Mouse (Mus musculus) kidney, embryonic 16.5 days (tissue): Measurements from ENCODE around the gene Adad1. TPM values are rescaled to one million over a fixed set of nuclear protein-coding genes. Genes with fewer than 3 reads are reported as not detected.

ENCODE experiments used
- ATAC-seq: fragments of 200-750 bp; cut with Nextera tagmentation; 2 replicates; pipeline ENCODE4 v1.8.0; 2017; ENCODE audit warnings: moderate TSS enrichment; ENCODE audit not compliant: low FRiP score, low TSS enrichment
- H3K27ac ChIP-seq: fragments of 300-500 bp; sonication (generic); 2 replicates; pipeline ENCODE4 v1.5.1; 2014; ENCODE audit warnings: low read length
- H3K27me3 ChIP-seq: fragments of 300-500 bp; sonication (generic); 2 replicates; pipeline ENCODE4 v1.6.1; 2014; ENCODE audit warnings: low read length, control low read depth, mixed read lengths; ENCODE audit not compliant: insufficient read depth
- H3K36me3 ChIP-seq: fragments of 300-500 bp; sonication (generic); 2 replicates; pipeline ENCODE4 v1.6.1; 2014; ENCODE audit warnings: low read length, control low read depth, mixed read lengths; ENCODE audit not compliant: insufficient read depth
- H3K4me1 ChIP-seq: fragments of 300-500 bp; sonication (generic); 2 replicates; pipeline ENCODE4 v1.6.1; 2014; ENCODE audit warnings: low read length, control low read depth, mixed read lengths; ENCODE audit not compliant: insufficient read depth
- H3K4me2 ChIP-seq: fragments of 300-500 bp; sonication (generic); replicated peaks from 2 replicates; pipeline ENCODE4 v1.6.1; 2014; ENCODE audit warnings: low read depth, low read length
- H3K4me3 ChIP-seq: fragments of 300-500 bp; sonication (generic); 2 replicates; pipeline ENCODE4 v1.5.1; 2014; ENCODE audit warnings: mild to moderate bottlenecking, low read length
- H3K9ac ChIP-seq: fragments of 300-500 bp; sonication (generic); replicated peaks from 2 replicates; pipeline ENCODE4 v1.6.1; 2014; ENCODE audit warnings: low read length
- H3K9me3 ChIP-seq: fragments of 300-500 bp; sonication (generic); 2 replicates; pipeline ENCODE4 v1.6.1; 2016; ENCODE audit warnings: low read length, control low read depth
- WGBS: fragments of 180-500 bp; shearing (Covaris S2); extraction: QIAGEN DNeasy Blood & Tissue Kit; methylation state at CpG from one replicate; pipeline ENCODE4 v1.1.7; 2014; 5-methylcytosine and 5-hydroxymethylcytosine counted together
- polyA plus RNA-seq: library from polyadenylated mRNA; unstranded; fragments of >200 nt; fragmentation: Nextera tagmentation; extraction: Ambion mirVana; gene quantifications from 2 replicates; pipeline ENCODE4 v1.2.1, GENCODE M21; 2015

Adad1 gene
- polyA plus RNA-seq, 1 experiment from 2014 or later, result 0.17 TPM

- Histone ChIP-seq H3K4me2 (no peak overlapping the region), H3K27ac (no peak overlapping the region), H3K4me3 (no peak overlapping the region), H3K4me1 (no peaks in the 10 kb centered on the region), H3K27me3 (no peaks in the 10 kb centered on the region), H3K36me3 (no peaks in the 10 kb centered on the region), H3K9me3 (no peaks in the 10 kb centered on the region), H3K9ac (no peak overlapping the region)
- whole genome bisulfite sequencing, result 61% methylated on average over 7 of the region's 7 CpGs
- ATAC-seq, result 0 out of 2 replicates have a peak, but pooled peaks have one; percentile 43
These were observed 91.1 kb downstream of the Adad1 start for GRCm38 (mm10) chr3:37154396-37154795.

GRCm38 (mm10) chr3:37157082-37157481 is 93.8 kb downstream of the Adad1 start:
- no peak overlapping the region for H3K9ac ChIP-seq
- H3K4me1 ChIP-seq, result no peaks in the 10 kb centered on the region
- no peak overlapping the region for H3K27ac ChIP-seq
- no peak overlapping the region for H3K4me3 ChIP-seq
- no peaks in the 10 kb centered on the region for H3K9me3 ChIP-seq
- H3K36me3 ChIP-seq, result no peaks in the 10 kb centered on the region
- no peak for ATAC-seq
- WGBS, result 74% methylated on average over 8 of the region's 8 CpGs
- H3K4me2 ChIP-seq, result no peak overlapping the region
- H3K27me3 ChIP-seq, result no peaks in the 10 kb centered on the region

- Histone ChIP-seq H3K9ac (no peak overlapping the region), H3K9me3 (no peaks in the 10 kb centered on the region), H3K4me3 (no peak overlapping the region), H3K4me1 (no peaks in the 10 kb centered on the region), H3K27ac (no peak overlapping the region), H3K36me3 (no peaks in the 10 kb centered on the region), H3K27me3 (no peaks in the 10 kb centered on the region), H3K4me2 (no peak overlapping the region)
- no peak; the same call in 1 of the 2 replicates for ATAC-seq
- WGBS, result 66% methylated on average over 3 of the region's 3 CpGs
These were observed 94.9 kb downstream of the Adad1 start for GRCm38 (mm10) chr3:37158246-37158645.

GRCm38 (mm10) chr3:37161096-37161495 is 97.8 kb downstream of the Adad1 start:
- Histone ChIP-seq H3K4me1 (no peaks in the 10 kb centered on the region), H3K9me3 (no peaks in the 10 kb centered on the region), H3K27me3 (no peaks in the 10 kb centered on the region), H3K4me2 (no peak overlapping the region), H3K4me3 (no peak overlapping the region), H3K27ac (no peak overlapping the region), H3K36me3 (no peaks in the 10 kb centered on the region), H3K9ac (no peak overlapping the region)
- WGBS, result 79% methylated on average over 4 of the region's 4 CpGs
- ATAC-seq, result no peak

- WGBS, result 95% methylated on average over 2 of the region's 2 CpGs
- no peaks in the 10 kb centered on the region for H3K27me3 ChIP-seq
- H3K36me3 ChIP-seq, result no peaks in the 10 kb centered on the region
- H3K4me3 ChIP-seq, result no peak overlapping the region
- no peak overlapping the region for H3K9ac ChIP-seq
- H3K27ac ChIP-seq, result no peak overlapping the region
- no peaks in the 10 kb centered on the region for H3K9me3 ChIP-seq
- no peak overlapping the region for H3K4me2 ChIP-seq
- no peak for ATAC-seq
- no peaks in the 10 kb centered on the region for H3K4me1 ChIP-seq
These were observed 106.0 kb downstream of the Adad1 start for GRCm38 (mm10) chr3:37169283-37169682.

Other genes with a start within 250 kb of the Adad1 start
- 45.0 and 53.4 TPM in 2 replicates for gene 4932438A13Rik, start 200.4 kb upstream of the Adad1 start, polyA plus RNA-seq
- 0.34 TPM in 1 of 2 replicates, not detected in the other for gene Il2, start 62.4 kb downstream of the Adad1 start, polyA plus RNA-seq
- gene Il21, start 169.1 kb downstream of the Adad1 start, polyA plus RNA-seq, result not detected in 2 replicates
- 9.2 and 9.7 TPM in 2 replicates for gene Bbs12, start 249.0 kb downstream of the Adad1 start, polyA plus RNA-seq
- 2.5 and 3.4 TPM in 2 replicates for gene Cetn4, start 249.2 kb downstream of the Adad1 start, polyA plus RNA-seq